Mouse (Mus musculus): ENCODE data around the gene Ltb. TPM values are rescaled to one million over a fixed set of nuclear protein-coding genes. Genes with fewer than 3 reads are reported as not detected.

Ltb gene
- polyA plus RNA-seq, 1 experiment: 0.34 TPM

- no peak for DNase-seq
- Histone ChIP-seq H3K27ac (ENCODE audit: insufficient read depth, low read length) (no peak overlapping the region), H3K27me3 (ENCODE audit: control insufficient read depth, insufficient read depth, low read length) (no peaks in the 10 kb centered on the region), H3K4me1 (ENCODE audit: control insufficient read depth, insufficient read depth, low read length) (no peaks in the 10 kb centered on the region), H3K4me3 (replicated peaks; ENCODE audit: insufficient read depth, low read depth, low read length) (no peak overlapping the region)
- TF ChIP-seq CTCF (IDR thresholded peaks at IDR 0.05; ENCODE audit: borderline replicate concordance, insufficient read depth, low read depth, low read length): no peak
- no peak for TF ChIP-seq POLR2A (IDR thresholded peaks at IDR 0.05; ENCODE audit: borderline replicate concordance, insufficient read depth, low read length)
- WGBS: 34% methylated on average over 7 of the region's 7 CpGs
These were observed 39.6 kb upstream of the Ltb start for GRCm38 (mm10) chr17:35154616-35155015.

DNA sequence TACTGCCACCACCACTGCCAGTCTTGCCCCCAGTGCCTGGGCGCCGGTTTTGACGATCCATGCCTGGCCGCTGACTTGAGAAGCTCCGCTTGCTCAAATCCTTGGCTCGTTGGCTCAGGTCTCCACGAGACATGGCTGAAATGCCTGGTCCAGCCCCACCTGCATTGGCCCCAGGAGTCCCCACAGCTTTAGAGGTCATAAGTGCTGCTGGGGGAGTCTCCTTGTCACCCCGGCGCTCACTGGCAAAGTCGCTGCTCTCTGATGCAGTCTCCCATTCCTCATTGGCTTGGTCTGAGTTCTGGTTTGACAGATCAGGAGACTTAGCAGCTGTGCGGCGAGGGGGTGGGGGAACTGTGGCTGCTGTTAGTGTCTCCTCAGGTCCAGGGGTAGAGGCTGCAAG lies 38.8 kb upstream of the Ltb start:
- Histone ChIP-seq H3K4me3 (replicated peaks; ENCODE audit: insufficient read depth, low read depth, low read length) (no peak overlapping the region), H3K4me1 (ENCODE audit: control insufficient read depth, insufficient read depth, low read length) (no peaks in the 10 kb centered on the region), H3K27me3 (ENCODE audit: control insufficient read depth, insufficient read depth, low read length) (no peaks in the 10 kb centered on the region), H3K27ac (ENCODE audit: insufficient read depth, low read length) (no peak overlapping the region)
- 72% methylated on average over 12 of the region's 12 CpGs for WGBS
- TF ChIP-seq CTCF (IDR thresholded peaks at IDR 0.05; ENCODE audit: borderline replicate concordance, insufficient read depth, low read depth, low read length): no peak
- no peak for DNase-seq

DNA sequence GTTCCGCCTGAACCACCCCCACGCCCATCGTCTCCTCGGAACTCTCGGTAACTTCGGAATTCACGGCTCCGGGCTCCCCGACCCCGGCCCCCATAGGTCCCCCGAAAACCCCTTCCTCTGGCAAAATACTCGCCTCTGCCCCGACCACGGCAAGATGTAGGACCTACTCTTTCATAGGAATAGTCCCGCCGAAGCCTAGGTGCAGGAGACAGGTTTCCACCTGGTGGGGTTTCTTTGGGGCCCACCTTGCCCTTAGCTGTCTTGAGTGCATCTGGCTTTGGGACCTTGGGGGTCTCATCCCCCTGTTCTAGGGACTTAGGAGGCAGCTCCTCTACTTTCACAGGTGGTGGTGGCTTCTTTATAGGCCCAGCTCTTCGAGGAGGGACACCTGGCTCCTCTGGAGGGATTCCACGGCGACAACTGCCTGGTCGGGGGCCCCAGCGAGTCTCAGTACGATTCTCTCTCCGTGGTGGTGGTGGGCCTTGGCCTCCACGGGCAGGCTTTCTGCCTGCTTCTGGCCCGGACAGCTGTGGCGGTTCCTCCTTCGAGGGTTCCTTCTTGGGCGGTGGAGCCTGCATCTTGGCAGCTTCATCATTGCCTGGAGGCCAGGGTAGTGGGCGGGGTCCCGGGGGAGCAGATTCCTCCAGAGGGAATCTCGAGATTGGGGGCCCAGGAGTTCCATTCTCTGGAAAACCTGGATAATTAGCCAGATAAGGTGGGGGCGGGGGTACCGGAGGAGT lies 37.6 kb upstream of the Ltb start:
- WGBS: 76% methylated on average over 33 of the region's 33 CpGs
- H3K27ac ChIP-seq (ENCODE audit: insufficient read depth, low read length): no peak overlapping the region
- DNase-seq: no peak
- H3K4me1 ChIP-seq (ENCODE audit: control insufficient read depth, insufficient read depth, low read length): peaks cover 6% of the 10 kb centered on the region; the same call in 1 of the 2 replicates
- TF ChIP-seq POLR2A (IDR thresholded peaks at IDR 0.05; ENCODE audit: borderline replicate concordance, insufficient read depth, low read length): no peak
- TF ChIP-seq CTCF (IDR thresholded peaks at IDR 0.05; ENCODE audit: borderline replicate concordance, insufficient read depth, low read depth, low read length): no peak
- no peak overlapping the region for H3K4me3 ChIP-seq (replicated peaks; ENCODE audit: insufficient read depth, low read depth, low read length)
- no peaks in the 10 kb centered on the region for H3K27me3 ChIP-seq (ENCODE audit: control insufficient read depth, insufficient read depth, low read length)

DNA sequence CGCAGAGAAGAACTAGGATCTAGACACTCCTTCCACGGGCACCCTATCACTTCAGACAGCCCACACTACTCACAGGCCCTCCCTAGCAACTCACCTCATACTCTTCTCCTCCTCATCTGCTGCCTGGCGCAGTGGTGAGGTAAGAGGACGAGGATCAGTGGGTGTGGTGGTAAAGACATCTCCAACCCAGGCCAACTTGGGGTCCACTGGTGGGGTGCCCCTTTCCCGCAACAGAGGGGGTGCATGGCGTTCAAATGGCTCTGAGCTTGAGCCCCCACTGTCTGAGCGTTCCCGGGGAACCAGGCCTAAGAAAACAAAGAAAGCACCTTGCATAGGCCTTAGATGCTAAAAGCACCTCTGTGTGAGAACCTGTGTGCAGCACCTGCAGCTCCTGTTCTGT lies 37.0 kb upstream of the Ltb start:
- TF ChIP-seq CTCF (IDR thresholded peaks at IDR 0.05; ENCODE audit: borderline replicate concordance, insufficient read depth, low read depth, low read length) (no peak), POLR2A (IDR thresholded peaks at IDR 0.05; ENCODE audit: borderline replicate concordance, insufficient read depth, low read length) (no peak)
- DNase-seq: no peak
- Histone ChIP-seq H3K27ac (ENCODE audit: insufficient read depth, low read length) (no peak overlapping the region), H3K4me3 (replicated peaks; ENCODE audit: insufficient read depth, low read depth, low read length) (no peak overlapping the region), H3K4me1 (ENCODE audit: control insufficient read depth, insufficient read depth, low read length) (peaks cover 10% of the 10 kb centered on the region; the same call in 1 of the 2 replicates), H3K27me3 (ENCODE audit: control insufficient read depth, insufficient read depth, low read length) (no peaks in the 10 kb centered on the region)
- 87% methylated on average over 8 of the region's 8 CpGs for WGBS

DNA sequence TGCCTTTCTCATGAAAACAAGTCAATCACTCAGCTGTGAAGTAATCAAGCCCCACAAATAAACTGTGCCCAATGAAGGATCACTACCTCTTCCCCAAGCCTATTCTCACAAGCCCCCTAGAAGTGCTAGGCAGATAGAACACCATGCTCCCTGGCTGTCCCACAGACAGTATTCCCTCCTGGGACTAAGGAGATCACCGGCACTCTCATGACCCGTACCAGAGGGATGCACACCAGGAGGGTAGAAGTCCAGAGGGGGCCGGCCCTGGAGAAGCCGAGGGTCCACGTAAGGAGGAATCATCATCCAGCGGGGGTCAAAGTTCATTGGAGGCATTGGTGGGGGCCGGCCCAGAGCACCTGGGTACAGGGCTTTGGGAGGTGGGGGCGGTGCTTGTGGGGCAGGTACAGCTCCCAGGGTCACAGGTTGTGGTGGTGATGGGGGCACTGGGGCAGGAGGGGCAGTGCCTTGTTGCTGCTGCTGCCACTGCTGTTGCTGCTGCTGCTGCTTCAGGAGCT lies 36.5 kb upstream of the Ltb start:
- TF ChIP-seq POLR2A (IDR thresholded peaks at IDR 0.05; ENCODE audit: borderline replicate concordance, insufficient read depth, low read length) (no peak), CTCF (IDR thresholded peaks at IDR 0.05; ENCODE audit: borderline replicate concordance, insufficient read depth, low read depth, low read length) (no peak)
- no peaks in the 10 kb centered on the region for H3K27me3 ChIP-seq (ENCODE audit: control insufficient read depth, insufficient read depth, low read length)
- H3K4me1 ChIP-seq (ENCODE audit: control insufficient read depth, insufficient read depth, low read length): peaks cover 13% of the 10 kb centered on the region; the same call in 1 of the 2 replicates
- DNase-seq: no peak
- WGBS: 86% methylated on average over 8 of the region's 8 CpGs
- H3K27ac ChIP-seq (ENCODE audit: insufficient read depth, low read length): no peak overlapping the region
- no peak overlapping the region for H3K4me3 ChIP-seq (replicated peaks; ENCODE audit: insufficient read depth, low read depth, low read length)

DNA sequence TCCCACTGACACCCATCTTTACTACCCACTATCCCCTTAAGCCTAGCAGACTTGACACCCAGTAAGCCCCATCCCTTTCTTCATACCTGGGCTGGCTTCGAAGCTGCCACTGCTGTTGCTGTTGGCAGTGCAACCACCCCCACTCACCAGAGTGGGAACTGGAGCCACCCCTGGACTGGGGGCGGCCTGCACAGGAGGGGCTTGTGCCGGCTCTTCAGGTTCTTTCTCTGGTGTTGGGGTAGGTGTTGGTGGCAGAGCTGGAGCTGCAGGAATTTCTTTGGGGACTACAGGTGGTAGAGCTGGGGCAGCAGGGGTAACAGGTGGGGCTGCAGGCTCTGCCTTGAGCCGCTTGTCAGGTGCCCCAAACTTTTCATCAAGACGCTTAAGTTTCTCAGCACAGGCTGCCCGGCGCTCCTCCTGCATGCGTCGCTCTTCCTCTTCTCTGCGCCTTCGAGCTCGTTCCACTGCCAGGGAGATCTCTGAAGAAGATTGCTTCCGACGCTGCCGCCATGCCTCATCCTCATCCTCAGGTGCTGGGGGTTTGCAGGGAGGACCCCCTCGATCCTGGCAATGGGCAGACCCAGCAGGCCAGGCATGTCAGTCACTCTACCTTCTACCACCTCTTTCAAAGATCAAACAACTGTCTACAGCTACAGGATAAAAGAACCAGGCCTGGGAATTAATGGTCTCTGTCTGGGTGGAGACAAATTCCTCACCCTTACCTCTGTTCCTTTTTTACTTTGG lies 35.2 kb upstream of the Ltb start:
- Histone ChIP-seq H3K4me3 (replicated peaks; ENCODE audit: insufficient read depth, low read depth, low read length) (no peak overlapping the region), H3K27me3 (ENCODE audit: control insufficient read depth, insufficient read depth, low read length) (no peaks in the 10 kb centered on the region), H3K4me1 (ENCODE audit: control insufficient read depth, insufficient read depth, low read length) (peaks cover 13% of the 10 kb centered on the region; the same call in 1 of the 2 replicates), H3K27ac (ENCODE audit: insufficient read depth, low read length) (no peak overlapping the region)
- TF ChIP-seq CTCF (IDR thresholded peaks at IDR 0.05; ENCODE audit: borderline replicate concordance, insufficient read depth, low read depth, low read length): no peak
- TF ChIP-seq POLR2A (IDR thresholded peaks at IDR 0.05; ENCODE audit: borderline replicate concordance, insufficient read depth, low read length): no peak
- no peak for DNase-seq
- 91% methylated on average over 16 of the region's 16 CpGs for WGBS

DNA sequence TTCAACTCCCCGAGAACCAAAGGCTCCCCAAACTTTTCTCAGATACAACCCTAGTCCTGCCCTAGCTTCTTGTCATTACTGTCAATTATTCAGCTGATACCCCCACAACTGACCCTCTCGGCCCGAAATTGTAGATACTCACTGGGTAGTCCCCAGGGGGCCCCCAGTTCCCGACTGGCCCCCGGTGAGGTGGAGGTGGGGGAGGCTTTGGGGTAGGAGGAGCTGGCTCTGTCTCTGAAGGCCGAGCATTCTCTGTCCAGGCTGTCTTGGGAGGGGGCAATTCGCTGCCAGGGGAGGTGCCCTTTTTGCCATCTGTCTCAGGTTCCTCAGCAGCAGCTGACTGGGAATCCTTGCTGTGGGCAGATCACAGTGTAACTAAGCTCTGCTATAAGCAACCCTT lies 34.6 kb upstream of the Ltb start:
- 29% methylated on average over 7 of the region's 7 CpGs for WGBS
- DNase-seq: no peak
- Histone ChIP-seq H3K27ac (ENCODE audit: insufficient read depth, low read length) (no peak overlapping the region), H3K4me1 (ENCODE audit: control insufficient read depth, insufficient read depth, low read length) (peaks cover 13% of the 10 kb centered on the region; the same call in 1 of the 2 replicates), H3K4me3 (replicated peaks; ENCODE audit: insufficient read depth, low read depth, low read length) (no peak overlapping the region), H3K27me3 (ENCODE audit: control insufficient read depth, insufficient read depth, low read length) (no peaks in the 10 kb centered on the region)
- TF ChIP-seq CTCF (IDR thresholded peaks at IDR 0.05; ENCODE audit: borderline replicate concordance, insufficient read depth, low read depth, low read length) (no peak), POLR2A (IDR thresholded peaks at IDR 0.05; ENCODE audit: borderline replicate concordance, insufficient read depth, low read length) (no peak)
